Mouse (Mus musculus): ENCODE results near the gene Ott.
"Not testable (repeated sequence)": the region's sequence is repeated elsewhere in the genome, so short reads cannot be mapped to it uniquely, and the experiment has no call there.

The Ott gene

DNA sequence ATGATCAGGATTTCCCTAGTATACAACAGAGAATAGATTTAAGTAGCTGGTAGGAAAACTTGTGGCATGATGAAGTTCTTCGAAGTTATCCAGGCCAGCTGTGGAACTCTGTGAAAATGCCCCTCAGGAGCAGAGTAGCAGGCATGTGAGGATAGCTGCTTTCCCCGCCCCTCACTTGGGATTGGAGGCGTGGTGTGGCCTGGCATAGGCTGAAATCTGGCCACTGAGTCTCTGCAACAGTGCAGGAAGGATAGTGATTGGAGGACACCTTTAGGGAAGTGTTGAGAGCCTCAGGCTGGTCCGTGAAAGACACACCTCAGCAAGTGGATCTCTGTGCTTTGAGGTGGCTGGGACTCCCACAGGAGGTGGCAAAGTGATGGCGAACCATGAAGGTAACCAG lies at the start of gene Ott:
Gene Ott (plus strand): TSS at position 301 of the 400 bp plus-strand sequence.
- DNase-seq, result not testable (repeated sequence)
